Mouse (Mus musculus) kidney, adult 11 months (tissue): ENCODE data around the gene Anxa9.
"Not testable (repeated sequence)": the region's sequence is repeated elsewhere in the genome, so short reads cannot be mapped to it uniquely, and the experiment has no call there.

ENCODE experiments used
- DNase-seq: peaks from one replicate; pipeline ENCODE4 v3.0.0; 2022

Gene Anxa9

GRCm38 (mm10) chr3:95307100-95307499 is at the start of gene Anxa9:
Gene Anxa9, minus strand, starts transcription at chr3:95307176.
- DNase-seq: no peak

- not testable (repeated sequence) for DNase-seq
Observed at GRCm38 (mm10) chr3:95355911-95356544, 49.1 kb upstream of the Anxa9 start.

GRCm38 (mm10) chr3:95349491-95349890 is 42.5 kb upstream of the Anxa9 start:
- no peak for DNase-seq

- not testable (repeated sequence) for DNase-seq
Observed at GRCm38 (mm10) chr3:95348343-95348742, 41.4 kb upstream of the Anxa9 start.

- DNase-seq: no peak
Observed at GRCm38 (mm10) chr3:95346454-95346853, 39.5 kb upstream of the Anxa9 start.

- not testable (repeated sequence) for DNase-seq
Observed at GRCm38 (mm10) chr3:95343356-95344000, 36.5 kb upstream of the Anxa9 start.

GRCm38 (mm10) chr3:95338251-95338650 is 31.3 kb upstream of the Anxa9 start:
- no peak for DNase-seq

GRCm38 (mm10) chr3:95337345-95337744 is 30.4 kb upstream of the Anxa9 start:
- no peak for DNase-seq

GRCm38 (mm10) chr3:95331528-95331927 is 24.6 kb upstream of the Anxa9 start:
- no peak for DNase-seq

- DNase-seq: no peak
Observed at GRCm38 (mm10) chr3:95328803-95329404, 21.9 kb upstream of the Anxa9 start.

- no peak for DNase-seq
Observed at GRCm38 (mm10) chr3:95324454-95325144, 17.6 kb upstream of the Anxa9 start.

- no peak for DNase-seq
Observed at GRCm38 (mm10) chr3:95323429-95323828, 16.5 kb upstream of the Anxa9 start.

GRCm38 (mm10) chr3:95319701-95320625 is 13.0 kb upstream of the Anxa9 start:
- no peak for DNase-seq

GRCm38 (mm10) chr3:95319110-95319509 is 12.1 kb upstream of the Anxa9 start:
- DNase-seq: no peak

GRCm38 (mm10) chr3:95318548-95318947 is 11.6 kb upstream of the Anxa9 start:
- peak; percentile 91 for DNase-seq

- peak; percentile 83 for DNase-seq
Observed at GRCm38 (mm10) chr3:95317414-95318080, 10.6 kb upstream of the Anxa9 start.

- DNase-seq: no peak
Observed at GRCm38 (mm10) chr3:95315844-95316550, 9.0 kb upstream of the Anxa9 start.

GRCm38 (mm10) chr3:95315094-95315843 is 8.3 kb upstream of the Anxa9 start:
- DNase-seq: peak; percentile 88

GRCm38 (mm10) chr3:95314486-95315093 is 7.6 kb upstream of the Anxa9 start, which contains the start of gene Cers2:
Gene Cers2, plus strand, starts transcription at chr3:95314791.
- DNase-seq: no peak

GRCm38 (mm10) chr3:95314075-95314474 is 7.1 kb upstream of the Anxa9 start:
- DNase-seq: no peak
